Mouse (Mus musculus): ENCODE measurements at regions not wholly inside any gene's neighbourhood (a gene's known extent, or its start where the extent isn't known, plus 50 kb on each side); places are given as distances from the start of the nearest gene placed in this dataset.

DNA sequence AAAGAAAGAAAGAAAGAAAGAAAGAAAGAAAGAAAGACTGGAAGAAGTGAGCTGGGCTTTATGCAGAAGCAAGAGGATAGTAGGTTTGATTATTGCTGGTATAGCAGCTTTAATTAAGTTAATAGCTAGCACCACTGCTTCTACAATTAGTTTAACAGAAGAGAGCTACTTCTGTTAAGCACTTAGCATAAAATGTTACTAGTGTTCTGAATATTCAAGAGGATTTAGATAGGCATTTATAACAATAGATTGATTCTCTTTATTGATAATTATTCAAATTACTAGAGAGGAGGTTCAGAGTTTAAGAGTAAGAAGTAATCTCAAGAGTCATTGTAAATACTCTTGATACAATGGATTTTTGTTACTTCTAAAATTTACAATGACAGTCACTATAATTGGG lies 346.1 kb upstream of the Pdgfd start:
- DNase-seq (ENCODE audit: low read depth, low spot score): no peak

DNA sequence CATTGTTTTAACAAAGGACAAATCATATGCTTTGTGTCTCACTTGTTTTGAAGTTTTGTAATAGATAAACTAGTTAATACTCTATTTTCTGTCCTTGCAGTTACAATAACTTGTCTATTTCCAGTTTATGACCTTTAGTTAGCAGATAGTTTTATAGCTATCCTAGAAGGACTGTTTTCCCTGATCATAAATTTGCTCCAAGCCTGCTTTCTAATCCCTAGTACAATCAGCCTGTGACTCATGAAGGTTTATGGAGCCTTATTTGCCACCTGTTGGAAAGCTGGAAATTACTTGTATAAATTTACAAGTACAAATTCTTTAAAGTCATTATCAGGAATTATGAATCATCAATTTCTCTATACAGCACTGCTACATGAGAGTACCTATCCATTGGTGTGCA lies 339.5 kb upstream of the Pdgfd start:
- peak; percentile 28 for DNase-seq (ENCODE audit: low read depth, low spot score)

DNA sequence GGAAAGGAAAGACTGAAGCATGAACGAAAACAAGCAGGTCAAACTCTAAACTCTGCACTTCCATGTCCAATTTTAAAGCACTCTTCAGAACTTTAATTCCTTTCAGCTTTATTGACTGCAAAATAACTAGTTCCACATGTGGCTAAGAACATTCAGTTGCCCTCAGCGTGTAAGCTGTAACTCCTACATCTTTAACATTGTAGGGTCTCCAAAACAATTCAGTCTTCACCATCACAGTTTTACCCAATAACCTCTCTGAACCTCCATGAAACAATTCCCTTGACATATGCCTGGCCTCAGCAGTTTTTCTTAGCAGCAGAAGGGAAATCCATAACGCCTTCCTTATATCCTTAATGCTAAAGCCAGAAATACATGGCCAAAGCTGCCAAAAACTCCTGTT lies 326.0 kb upstream of the Pdgfd start:
- WGBS: 83% methylated on average over 3 of the region's 3 CpGs
- DNase-seq (ENCODE audit: low read depth, low spot score): no peak

DNA sequence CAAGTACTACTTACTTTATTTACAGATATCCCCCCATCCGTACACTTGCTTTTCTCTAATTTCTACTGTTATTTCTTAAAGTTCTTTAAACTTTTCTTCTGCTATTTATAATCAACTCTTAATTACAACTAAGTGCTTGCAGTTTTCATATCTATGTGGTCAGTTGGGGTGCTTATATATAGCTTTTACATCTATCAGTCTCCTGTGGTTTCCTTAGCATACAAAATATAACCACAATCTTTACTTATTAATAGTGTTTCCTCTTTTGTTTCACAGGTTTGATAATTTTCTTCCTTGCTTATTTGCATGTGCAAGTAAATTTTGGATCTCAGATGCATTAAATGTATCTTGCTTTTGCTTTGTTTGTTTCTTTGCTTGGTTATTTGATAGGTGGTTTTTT lies 288.7 kb upstream of the Pdgfd start:
- DNase-seq (ENCODE audit: low read depth, low spot score): no peak
- WGBS: 88% methylated on average over 1 of the region's 1 CpGs

GRCm38 (mm10) chr9:5922526-5922925 lies 245.9 kb upstream of the Pdgfd start:
- 73% methylated on average over 1 of the region's 1 CpGs for WGBS
- DNase-seq (ENCODE audit: low read depth, low spot score): no peak

DNA sequence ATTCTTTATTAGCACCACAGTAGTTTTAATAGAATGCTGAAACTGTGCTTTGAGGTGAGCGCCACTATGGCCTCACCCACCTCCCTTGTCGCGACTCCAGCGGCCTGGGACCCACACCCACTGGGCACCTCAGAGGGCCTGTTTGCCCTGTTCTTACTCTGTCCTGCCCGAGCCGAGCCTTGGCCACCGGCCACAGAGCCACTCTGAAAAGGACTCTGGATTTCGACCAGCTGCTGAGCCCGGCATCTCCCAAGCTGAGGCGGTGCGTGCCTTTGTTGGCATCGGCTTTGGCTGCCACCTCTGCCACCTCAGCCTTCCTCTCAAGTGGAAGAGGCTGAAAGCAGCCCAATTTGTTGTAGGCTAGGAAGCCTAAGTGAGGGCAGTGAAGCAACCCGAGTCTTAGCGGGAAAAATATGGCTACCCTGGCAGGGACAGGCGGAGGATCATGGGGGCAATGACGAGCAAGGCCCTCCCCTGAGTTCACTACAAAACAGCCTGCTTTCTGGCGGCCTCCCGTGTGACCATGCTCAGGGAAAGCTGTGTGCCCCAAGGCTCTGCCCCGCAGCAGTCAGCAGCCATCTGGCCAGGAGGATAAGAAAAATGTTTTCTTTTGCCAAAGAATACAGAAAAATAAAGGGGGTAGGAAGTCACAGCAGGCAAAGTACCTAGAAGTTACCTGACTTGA lies 240.1 kb upstream of the Pdgfd start:
- 90% methylated on average over 19 of the region's 19 CpGs for WGBS

GRCm38 (mm10) chr9:5972292-5972691 lies 196.1 kb upstream of the Pdgfd start:
- DNase-seq (ENCODE audit: low read depth, low spot score): no peak
- WGBS: 24% methylated on average over 1 of the region's 1 CpGs

More for the DNA sequence above, 240.1 kb upstream of the Pdgfd start:
- DNase-seq (ENCODE audit: low read depth, low spot score): no peak

Data from large intestine, adult 2 months (tissue).